Mouse (Mus musculus): Measurements from ENCODE around the gene Cfap69.
"Not testable (repeated sequence)": the region's sequence is repeated elsewhere in the genome, so short reads cannot be mapped to it uniquely, and the experiment has no call there.

Cfap69 gene

DNA sequence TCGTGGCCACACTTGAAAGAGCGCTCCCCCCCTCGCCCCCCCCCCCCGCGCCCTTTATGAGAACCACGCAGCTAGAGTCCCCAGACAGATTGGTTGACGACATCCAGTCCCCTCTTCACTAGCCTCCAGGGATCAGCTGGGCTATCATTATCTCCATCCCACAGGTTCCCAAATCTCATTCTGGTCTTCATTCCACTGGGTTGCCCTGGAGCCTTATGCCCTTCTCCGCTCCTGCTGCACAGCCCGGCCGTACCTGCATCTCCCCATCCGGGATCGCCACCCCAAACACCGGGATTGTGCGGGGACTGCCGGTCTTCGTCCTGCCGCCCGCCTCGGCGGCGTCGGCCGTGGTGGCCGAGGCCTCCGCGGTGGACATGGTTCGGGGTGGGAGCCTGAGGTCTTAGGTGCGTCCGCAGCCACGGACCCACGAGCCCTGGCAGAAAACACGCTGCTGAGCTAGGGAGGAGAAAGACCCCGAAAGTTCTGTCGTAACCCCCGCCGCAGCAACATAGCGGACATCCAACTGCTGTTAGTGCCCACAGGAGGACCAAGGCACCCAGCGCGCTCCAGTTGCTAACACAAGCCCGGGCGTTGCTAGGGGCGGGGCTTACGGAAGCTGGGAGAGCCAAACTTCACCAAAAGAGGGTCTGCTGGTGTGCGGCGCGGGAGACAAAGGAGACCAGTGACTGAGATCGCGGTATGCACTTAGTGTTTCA lies at the start of gene Cfap69:
Cfap69 (minus strand) TSS at position 585 of the 716 bp plus-strand sequence.
- no peak for DNase-seq (ENCODE audit: low read depth, low spot score)

- DNase-seq (ENCODE audit: low read depth, low spot score): no peak
These were observed 47.0 kb upstream of the Cfap69 start for GRCm38 (mm10) chr5:5711032-5711431.

DNA sequence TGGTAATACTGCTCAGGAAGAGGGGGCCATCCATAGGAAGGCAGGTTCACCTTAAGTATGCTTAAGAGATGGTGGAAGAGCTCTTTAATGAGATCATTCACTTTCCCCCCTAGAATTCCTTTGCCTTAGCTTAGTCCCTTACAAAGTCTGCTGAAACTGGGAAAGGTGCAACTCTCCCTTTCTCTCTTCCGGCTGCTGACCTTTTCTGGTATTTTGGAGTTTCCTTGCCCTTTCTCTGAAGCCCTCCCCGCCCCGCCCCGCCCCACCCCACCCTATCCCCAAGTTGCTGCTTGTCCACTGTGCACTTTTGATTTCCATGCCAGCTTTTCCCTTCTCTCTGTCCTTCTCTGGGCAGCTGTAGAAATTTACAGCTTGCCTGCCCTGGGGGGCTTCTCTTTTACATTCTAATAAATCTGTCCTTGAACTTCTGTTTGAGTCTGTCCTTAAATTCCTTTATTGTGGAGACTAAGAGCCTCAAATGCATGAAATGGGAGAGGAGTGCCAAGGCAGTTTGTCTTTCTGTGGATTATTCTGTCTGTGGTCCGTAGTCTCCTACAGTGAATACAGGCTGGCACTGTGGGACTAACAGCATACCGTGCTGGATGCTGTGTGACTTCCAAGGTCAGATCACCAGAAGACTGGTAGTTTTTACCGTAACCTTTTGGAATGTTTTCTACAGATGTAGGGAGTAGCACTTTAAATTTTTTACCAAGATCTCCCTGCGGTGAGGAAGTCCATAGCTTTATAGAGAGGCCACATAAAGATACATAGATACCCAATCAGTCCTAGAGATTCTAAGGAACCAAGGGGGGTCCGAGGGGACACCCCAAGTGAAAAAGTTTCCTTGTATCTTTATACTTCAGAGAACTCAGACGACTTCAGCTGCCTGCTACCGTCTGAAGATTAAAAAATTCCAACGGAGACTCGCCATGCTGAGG lies 43.6 kb upstream of the Cfap69 start:
- no peak for DNase-seq (ENCODE audit: low read depth, low spot score)

DNA sequence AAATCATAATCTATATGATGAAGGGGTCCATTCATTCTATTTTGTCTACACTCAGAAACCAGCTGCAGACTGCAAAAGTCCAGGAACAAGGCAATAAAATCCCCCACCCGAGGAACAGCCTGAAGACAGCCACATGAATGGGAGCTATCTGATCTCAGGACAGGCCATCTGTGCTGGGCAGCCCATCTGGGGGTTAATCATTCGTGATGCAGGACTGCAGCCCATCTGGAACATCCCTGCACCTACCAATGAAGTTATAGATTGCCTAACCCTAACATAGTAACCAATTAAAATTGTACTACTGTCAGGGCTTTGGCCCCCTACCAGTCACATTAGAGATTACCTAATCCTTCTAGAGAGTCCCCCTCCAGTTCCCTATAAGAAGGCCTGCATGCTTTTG lies 41.0 kb upstream of the Cfap69 start:
- DNase-seq (ENCODE audit: low read depth, low spot score): no peak

DNA sequence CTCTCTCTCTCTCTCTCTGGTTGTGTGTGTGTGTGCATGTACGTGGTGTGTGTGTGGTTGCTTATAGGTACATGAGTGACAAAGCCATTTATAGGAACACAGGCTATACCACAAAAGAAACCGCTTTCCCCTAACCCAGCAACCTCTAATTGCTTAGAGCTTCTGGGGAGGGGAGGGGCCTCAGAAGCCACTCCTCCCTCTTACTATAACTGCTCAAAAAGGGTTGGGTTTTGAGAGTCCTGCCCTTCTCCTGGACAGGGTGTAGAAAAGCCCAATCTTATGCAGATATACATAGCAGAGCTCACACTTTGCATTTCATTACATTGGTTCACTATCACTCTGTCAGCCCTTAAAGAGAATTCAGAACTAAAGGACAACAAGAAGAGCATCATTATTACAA lies 36.3 kb upstream of the Cfap69 start:
- no peak for DNase-seq (ENCODE audit: low read depth, low spot score)

GRCm38 (mm10) chr5:5698830-5699229 lies 34.8 kb upstream of the Cfap69 start:
- no peak for DNase-seq (ENCODE audit: low read depth, low spot score)

- DNase-seq (ENCODE audit: low read depth, low spot score): no peak
These were observed 31.4 kb upstream of the Cfap69 start for GRCm38 (mm10) chr5:5695401-5695942.

DNA sequence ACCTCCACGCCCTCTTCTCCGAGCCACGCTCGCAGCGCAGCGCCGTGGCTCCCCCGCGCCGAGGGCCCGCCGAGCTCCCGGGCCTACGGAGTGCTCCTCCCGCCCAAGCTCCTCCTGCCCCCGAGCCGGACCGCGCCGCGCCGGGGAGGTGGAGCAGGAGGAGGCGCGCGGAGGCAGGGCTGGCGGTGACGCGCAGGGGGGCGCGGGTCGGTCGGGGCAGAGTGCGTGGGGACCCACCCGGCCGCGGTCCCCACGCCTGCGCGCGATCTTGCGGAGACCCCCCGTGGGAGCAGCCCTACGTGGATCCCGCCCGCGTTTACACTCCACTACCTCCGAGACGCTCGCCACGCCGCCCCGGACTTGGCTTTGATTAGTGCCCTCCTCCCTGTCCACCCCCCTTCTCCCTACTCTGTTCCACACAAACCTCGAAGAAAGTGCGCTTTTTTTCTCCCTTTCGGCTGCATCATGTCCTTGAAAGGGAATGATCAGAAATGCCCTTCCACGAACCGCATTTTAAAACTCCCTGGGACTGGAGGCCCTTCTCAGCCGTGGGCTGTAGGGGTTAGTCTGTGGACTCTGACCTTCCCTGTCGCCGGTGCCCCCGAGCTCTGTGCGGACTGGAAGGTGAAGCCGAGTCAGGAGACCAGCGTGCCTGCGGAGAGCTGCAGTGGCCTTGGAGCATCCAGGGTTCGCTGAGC lies 30.1 kb upstream of the Cfap69 start, which contains the start of gene Steap2:
Steap2 (minus strand) TSS at position 623 of the 698 bp plus-strand sequence.
- no peak for DNase-seq (ENCODE audit: low read depth, low spot score)

GRCm38 (mm10) chr5:5693541-5693955 lies 29.5 kb upstream of the Cfap69 start:
- no peak for DNase-seq (ENCODE audit: low read depth, low spot score)

DNA sequence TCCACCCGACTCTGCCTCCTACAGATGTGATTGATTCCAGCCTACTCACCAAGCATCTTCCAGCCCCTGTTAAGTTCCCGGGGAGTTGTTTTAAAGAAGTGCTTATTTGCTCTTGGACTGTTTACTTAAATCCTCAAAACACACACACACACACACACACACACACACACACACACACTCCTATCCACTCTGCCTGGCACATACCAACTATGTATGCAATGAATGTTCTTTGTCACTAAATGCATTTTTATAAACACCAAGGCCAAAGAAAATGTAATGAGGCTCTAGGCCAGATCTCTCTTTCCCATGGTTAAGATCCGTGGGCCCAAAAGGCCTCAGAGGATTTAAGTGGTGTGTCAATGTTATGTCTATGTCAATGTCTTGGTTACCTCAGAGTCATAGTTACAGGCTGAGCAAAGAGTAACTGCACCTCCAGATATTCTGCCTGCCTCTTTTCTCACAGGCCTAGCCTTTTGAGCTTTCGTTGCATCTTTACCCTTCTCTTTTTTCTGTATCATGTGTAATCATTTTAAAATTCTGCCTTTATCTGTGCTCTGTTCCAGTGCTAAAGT lies 28.2 kb upstream of the Cfap69 start:
- no peak for DNase-seq (ENCODE audit: low read depth, low spot score)

DNA sequence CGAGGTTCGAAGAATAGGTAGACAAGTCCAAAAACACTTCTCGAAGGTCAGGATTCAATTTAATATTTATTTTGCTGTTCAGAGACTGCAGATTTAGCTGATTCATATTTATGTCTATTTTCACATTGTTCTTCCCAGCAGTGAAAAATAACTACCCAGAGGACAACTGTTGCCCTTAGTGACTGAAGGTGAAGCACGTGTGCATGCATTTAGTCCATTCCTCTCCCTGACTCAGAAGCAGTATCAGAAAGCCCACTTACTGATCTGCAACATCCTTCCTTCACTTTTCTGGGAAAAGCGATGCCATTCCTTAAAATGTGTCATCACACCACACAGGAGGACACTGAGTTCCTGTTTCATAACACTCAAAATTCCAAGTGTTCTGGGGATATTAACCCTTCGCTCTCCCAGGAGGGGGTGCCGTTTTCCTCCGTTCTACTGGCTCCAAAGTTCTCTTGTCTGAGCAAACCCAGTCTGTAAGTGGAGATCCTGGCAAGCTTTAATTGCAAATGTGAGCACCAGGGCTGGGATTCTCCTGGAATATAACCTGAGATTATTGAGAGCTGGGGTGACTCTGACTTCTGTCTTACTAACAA lies 25.0 kb upstream of the Cfap69 start:
- DNase-seq (ENCODE audit: low read depth, low spot score): no peak

GRCm38 (mm10) chr5:5688228-5688627 lies 24.2 kb upstream of the Cfap69 start:
- DNase-seq (ENCODE audit: low read depth, low spot score): no peak

- DNase-seq (ENCODE audit: low read depth, low spot score): no peak
These were observed 22.9 kb upstream of the Cfap69 start for GRCm38 (mm10) chr5:5686973-5687372.

GRCm38 (mm10) chr5:5684946-5685345 lies 20.9 kb upstream of the Cfap69 start:
- DNase-seq (ENCODE audit: low read depth, low spot score): not testable (repeated sequence)

DNA sequence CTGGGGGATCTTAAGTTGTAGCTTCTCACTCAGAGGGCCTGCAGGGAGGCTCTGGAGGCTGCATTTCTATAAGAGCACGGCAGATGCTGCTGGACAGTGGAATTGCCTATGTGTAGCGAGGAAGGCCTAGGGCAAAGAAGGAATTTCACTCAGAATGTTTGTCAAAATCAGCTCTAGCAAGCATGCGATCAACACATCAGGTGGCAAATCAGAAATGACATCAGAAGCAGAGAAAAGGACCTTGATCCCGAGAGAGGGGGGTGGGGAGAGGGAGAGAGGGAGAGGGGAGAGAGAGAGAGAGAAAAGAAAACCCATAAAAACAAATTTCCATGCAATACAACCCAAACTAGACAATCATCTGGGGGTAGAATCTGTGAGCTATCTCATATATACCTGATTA lies 19.3 kb upstream of the Cfap69 start:
- DNase-seq (ENCODE audit: low read depth, low spot score): no peak

GRCm38 (mm10) chr5:5679459-5679858 lies 15.4 kb upstream of the Cfap69 start:
- DNase-seq (ENCODE audit: low read depth, low spot score): no peak

GRCm38 (mm10) chr5:5676082-5676481 lies 12.0 kb upstream of the Cfap69 start:
- DNase-seq (ENCODE audit: low read depth, low spot score): no peak

- DNase-seq (ENCODE audit: low read depth, low spot score): no peak
These were observed 4.9 kb upstream of the Cfap69 start for GRCm38 (mm10) chr5:5668920-5669319.

GRCm38 (mm10) chr5:5664371-5664926 lies 410 bp upstream of the Cfap69 start:
- DNase-seq (ENCODE audit: low read depth, low spot score): no peak

DNA sequence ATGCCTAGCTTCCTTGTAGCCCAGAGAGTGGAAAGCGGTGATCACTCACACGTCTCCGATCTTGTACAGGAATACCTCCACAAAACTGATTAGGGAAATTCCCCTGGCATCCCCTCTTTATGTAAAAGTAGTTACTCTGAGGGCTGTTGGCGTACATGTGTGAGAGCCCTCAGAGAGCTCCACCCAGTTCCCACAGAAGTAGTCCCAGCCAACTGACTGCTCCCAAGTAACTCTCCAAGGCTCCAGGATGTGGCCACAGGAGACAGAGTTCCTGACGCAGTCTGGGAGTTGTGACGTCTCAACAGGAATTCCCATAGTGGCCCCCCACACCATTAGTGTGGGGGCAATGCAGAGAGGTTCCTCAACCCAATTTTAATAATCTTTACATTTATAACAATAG lies 982 bp downstream of the Cfap69 start:
- no peak for DNase-seq (ENCODE audit: low read depth, low spot score)

DNA sequence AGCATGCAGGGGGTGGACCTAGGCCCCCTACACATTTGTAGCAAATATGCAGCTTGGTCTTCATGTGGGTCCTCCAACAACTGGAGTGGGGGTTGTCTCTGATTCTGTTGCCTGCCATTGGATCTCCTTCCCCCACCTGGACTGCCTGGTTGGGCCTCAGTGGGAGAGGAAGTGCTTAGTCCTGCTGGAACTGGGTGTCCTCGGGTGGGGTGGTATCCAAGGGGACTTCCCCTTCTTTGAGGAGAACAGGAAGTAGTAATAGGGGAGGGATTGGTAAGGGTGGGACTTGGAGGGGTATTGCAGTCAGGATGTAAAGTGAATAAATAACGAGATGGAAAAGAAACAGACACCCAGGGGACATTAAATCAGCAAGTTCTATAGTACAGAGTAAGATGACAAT lies 5.4 kb downstream of the Cfap69 start:
- no peak for DNase-seq (ENCODE audit: low read depth, low spot score)
